Mouse (Mus musculus) left cerebral cortex, adult 2 months (tissue): ENCODE measurements around the gene Crebrf. TPM values are rescaled to one million over a fixed set of nuclear protein-coding genes. Genes with fewer than 3 reads are reported as not detected.

Experiments used
- DNase-seq, 2 experiments: peaks; one replicate each; pipeline ENCODE4 v3.0.0; 2021 to 2022; ENCODE audit warnings: low spot score in 2 of 2, mixed read lengths in 1 of 2; ENCODE audit errors: extremely low spot score in 1 of 2
- H3K27ac ChIP-seq: fragments of 200-600 bp; 2 replicates; pipeline ENCODE4 v1.8.1; 2022
- H3K4me3 ChIP-seq: fragments of 200-600 bp; 2 replicates; pipeline ENCODE4 v1.8.1; 2022
- CTCF ChIP-seq: fragments of 200-600 bp; IDR thresholded peaks from 2 replicates; pipeline ENCODE4 v1.8.1; 2022; ENCODE audit warnings: antibody characterized with exemption, mild to moderate bottlenecking, moderate library complexity
- intact Hi-C: fragments of 180-260 bp; cut with DNase I; formaldehyde crosslinking; loops from one replicate; pipeline ENCODE4 v1.15.1; 2025
- total RNA-seq, 2 experiments: library from RNA; stranded (reverse); gene quantifications; 2 replicates each; pipeline ENCODE4 v1.2.3; 2021

Gene Crebrf
- total RNA-seq, 2 experiments from 2014 or later, result 150 TPM

- no peak overlapping the region; the same call in 1 of the 2 replicates for H3K27ac ChIP-seq
These were observed 7.0 kb upstream of the Crebrf start for GRCm38 (mm10) chr17:26708499-26708898.

DNA sequence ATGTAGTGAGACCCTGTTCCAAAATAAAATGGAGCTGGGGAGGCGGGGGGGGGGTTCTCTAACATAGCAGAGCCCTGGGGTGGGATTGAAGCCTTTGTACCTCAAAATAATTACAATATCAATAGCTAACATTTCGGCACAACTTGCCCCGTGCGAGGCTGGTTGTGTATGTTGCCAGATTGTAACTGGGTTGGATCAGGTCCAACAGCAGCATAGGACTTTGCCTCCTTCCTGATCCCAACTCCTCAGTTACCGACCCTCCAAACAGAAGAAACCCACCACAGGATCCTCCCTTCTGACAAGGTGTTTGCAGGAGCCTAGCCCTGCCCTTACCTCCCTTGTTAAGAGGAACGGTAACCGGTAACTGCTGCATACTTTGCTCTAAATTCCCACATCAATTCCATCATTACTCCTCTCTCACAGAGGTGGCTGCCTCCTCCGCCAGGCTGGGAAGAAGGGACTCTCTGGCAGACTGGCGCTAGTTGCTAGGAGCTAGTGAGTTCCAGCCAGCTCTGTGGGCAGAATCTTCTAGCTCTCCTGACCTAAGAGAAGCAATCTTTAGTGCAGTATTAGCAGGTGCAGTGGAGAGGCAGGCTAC lies 6.4 kb upstream of the Crebrf start:
- Histone ChIP-seq H3K4me3 (0 out of 2 replicates have a peak overlapping the region, but pooled peaks have one; percentile 11), H3K27ac (peak overlapping the region; percentile 34)
- intact Hi-C loops, result no loop called here
- no peak for TF ChIP-seq CTCF
- DNase-seq, result peak; percentile 38 to 56

More at GRCm38 (mm10) chr17:26708499-26708898, 7.0 kb upstream of the Crebrf start:
- no peak for TF ChIP-seq CTCF
- intact Hi-C loops, result no loop called here
- no peak for DNase-seq
- no peak overlapping the region for H3K4me3 ChIP-seq

DNA sequence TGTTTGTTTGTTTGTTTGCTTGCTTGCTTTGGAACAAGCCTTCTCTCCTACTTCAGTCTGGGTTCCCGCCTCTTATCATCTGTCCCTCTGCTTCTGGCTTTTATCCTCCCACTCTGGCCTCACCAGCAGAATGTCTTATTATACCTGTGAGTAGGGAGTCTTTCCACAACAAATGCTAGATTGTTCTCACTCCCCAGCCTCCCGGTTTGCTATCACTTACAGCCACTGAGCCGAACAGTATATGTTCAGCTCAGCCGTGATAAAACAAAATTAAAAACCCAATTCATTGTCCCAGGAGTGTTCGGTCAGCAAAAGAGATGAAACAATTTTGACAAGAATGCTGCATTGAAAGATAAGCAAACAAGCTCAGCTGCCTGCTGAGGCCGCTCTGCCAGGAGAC lies 5.4 kb upstream of the Crebrf start:
- no peak for DNase-seq
- intact Hi-C loops, result no loop called here
- peak overlapping the region; percentile 34 for H3K27ac ChIP-seq
- no peak overlapping the region for H3K4me3 ChIP-seq
- no peak for TF ChIP-seq CTCF

GRCm38 (mm10) chr17:26715916-26716717 lies 667 bp downstream of the Crebrf start:
- DNase-seq, result peak; percentile 91 to 93
- TF ChIP-seq CTCF, result no peak
- Histone ChIP-seq H3K27ac (peak overlapping the region; percentile 91), H3K4me3 (peak overlapping the region; percentile 57)
- intact Hi-C loops, result loop anchor here (1.0 to 5.0 kb wide), 4 partner anchors 40 to 171 kb away; partner anchors contain the start of genes Atp6v0e and Bnip1

- H3K27ac ChIP-seq, result no peak overlapping the region
- DNase-seq, result no peak
- intact Hi-C loops, result loop anchor here (5.0 kb wide), 2 partner anchors 64 to 169 kb away; partner anchors contain the start of gene Bnip1
- peak; percentile 19 for TF ChIP-seq CTCF
- H3K4me3 ChIP-seq, result no peak overlapping the region
These were observed 2.4 kb downstream of the Crebrf start for GRCm38 (mm10) chr17:26717868-26718267.

- intact Hi-C loops, result loop anchor here (5.0 kb wide), 2 partner anchors 63 to 168 kb away; partner anchors contain the start of gene Bnip1
- no peak for TF ChIP-seq CTCF
- Histone ChIP-seq H3K4me3 (no peak overlapping the region), H3K27ac (no peak overlapping the region)
- no peak for DNase-seq
These were observed 4.0 kb downstream of the Crebrf start for GRCm38 (mm10) chr17:26719405-26719804.

DNA sequence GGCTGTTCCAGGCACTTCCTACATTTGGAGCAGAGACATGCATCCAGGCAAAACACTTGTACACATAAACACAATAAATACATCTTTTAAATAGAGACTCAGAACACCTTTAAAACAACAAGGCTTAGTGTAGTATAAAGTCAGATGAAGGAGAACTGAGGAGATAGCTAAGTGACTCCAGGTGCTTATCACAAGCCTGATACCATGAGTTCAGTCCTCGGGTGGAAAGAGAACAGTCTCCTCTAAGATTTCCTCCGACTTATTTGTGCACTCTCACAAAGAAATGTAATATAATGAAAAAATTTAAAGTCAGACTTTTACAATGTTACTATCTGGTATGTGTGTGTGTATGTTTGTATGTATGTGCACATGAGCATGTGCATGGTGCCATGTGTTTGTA lies 6.4 kb downstream of the Crebrf start:
- DNase-seq, result no peak
- no peak for TF ChIP-seq CTCF
- Histone ChIP-seq H3K27ac (no peak overlapping the region), H3K4me3 (no peak overlapping the region)
- intact Hi-C loops, result no loop called here

DNA sequence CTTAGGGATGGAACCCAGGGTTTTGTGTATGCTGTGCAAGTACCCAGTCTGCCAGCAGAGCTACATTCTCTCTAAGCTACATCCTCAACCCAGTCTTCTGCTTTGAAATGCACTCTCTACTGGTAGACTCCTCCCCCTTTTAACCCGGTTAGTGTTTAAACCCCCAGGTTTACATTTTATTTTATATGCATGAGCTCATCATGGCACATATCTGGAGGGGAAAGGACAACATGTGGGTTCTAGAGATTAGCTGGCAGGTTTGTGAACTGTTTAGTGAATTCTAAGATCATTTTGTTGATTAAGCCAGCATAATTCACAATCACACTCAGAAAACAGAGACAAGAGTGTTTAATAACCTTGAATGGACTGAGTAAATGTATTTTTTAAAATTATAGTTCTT lies 9.3 kb downstream of the Crebrf start:
- H3K4me3 ChIP-seq, result no peak overlapping the region
- intact Hi-C loops, result no loop called here
- no peak for TF ChIP-seq CTCF
- DNase-seq, result no peak
- no peak overlapping the region for H3K27ac ChIP-seq

- no peak for DNase-seq
- no peak overlapping the region for H3K4me3 ChIP-seq
- intact Hi-C loops, result no loop called here
- no peak overlapping the region for H3K27ac ChIP-seq
- TF ChIP-seq CTCF, result no peak
These were observed 11.2 kb downstream of the Crebrf start for GRCm38 (mm10) chr17:26726674-26727073.

GRCm38 (mm10) chr17:26727110-26727755 lies 11.8 kb downstream of the Crebrf start:
- no peak overlapping the region for H3K27ac ChIP-seq
- no peak for DNase-seq
- TF ChIP-seq CTCF, result no peak
- intact Hi-C loops, result no loop called here
- H3K4me3 ChIP-seq, result no peak overlapping the region

DNA sequence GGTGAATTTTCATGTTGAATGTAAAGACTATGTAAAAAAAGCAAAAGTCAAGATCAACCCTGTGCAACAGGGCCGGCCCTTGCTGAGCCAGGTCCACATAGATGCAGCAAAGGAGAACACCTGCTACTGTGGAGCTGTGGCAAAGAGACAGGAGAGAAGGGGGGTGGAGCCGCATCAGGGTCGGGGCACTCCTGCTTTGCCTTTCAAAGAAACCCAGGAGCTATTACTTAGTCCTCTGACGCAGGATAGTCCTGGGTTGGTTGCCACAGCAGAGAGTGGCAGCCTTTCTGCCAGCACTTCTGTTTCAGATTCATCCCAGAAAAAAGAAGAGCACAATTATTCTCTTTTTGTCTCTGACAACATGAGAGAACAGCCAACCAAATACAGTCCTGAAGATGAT lies 27.1 kb downstream of the Crebrf start:
- TF ChIP-seq CTCF, result no peak
- H3K4me3 ChIP-seq, result no peak overlapping the region
- no peak for DNase-seq
- no peak overlapping the region for H3K27ac ChIP-seq
- intact Hi-C loops, result no loop called here

DNA sequence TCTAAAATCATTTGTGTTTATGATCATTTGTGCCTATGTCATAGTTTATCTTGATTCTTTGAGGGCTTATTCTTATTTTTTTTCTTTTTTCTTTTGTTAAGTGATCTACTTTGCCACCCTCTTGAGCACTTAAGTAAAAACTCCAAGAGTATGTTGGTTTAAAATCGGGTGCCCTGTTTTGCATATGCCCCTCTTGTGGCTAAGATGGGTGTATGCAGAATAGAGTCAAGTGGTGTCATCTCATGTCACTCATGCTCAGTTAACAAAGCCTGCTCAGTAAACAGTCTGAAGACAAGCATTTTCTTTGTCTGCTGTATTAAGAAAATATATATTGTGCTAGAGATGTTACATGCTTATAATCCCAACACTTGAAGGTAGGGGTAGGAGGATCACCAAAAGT lies 27.8 kb downstream of the Crebrf start:
- no peak overlapping the region for H3K27ac ChIP-seq
- intact Hi-C loops, result no loop called here
- no peak overlapping the region for H3K4me3 ChIP-seq
- DNase-seq, result no peak
- no peak; the same call in 1 of the 2 replicates for TF ChIP-seq CTCF
